Mouse (Mus musculus) embryonic facial prominence, embryonic 12.5 days (tissue): Measurements from ENCODE around the gene Ctcf. TPM values are rescaled to one million over a fixed set of nuclear protein-coding genes. Genes with fewer than 3 reads are reported as not detected.

Source experiments
- ATAC-seq: fragments of 200-750 bp; cut with Nextera tagmentation; 2 replicates; pipeline ENCODE4 v1.8.0; 2017; ENCODE audit not compliant: insufficient number of reproducible peaks, insufficient read depth, low FRiP score, low TSS enrichment
- H3K27ac ChIP-seq: fragments of 300-500 bp; sonication (generic); 2 replicates; pipeline ENCODE4 v1.5.1; 2016; ENCODE audit warnings: mild to moderate bottlenecking
- H3K27me3 ChIP-seq: fragments of 300-500 bp; sonication (generic); 2 replicates; pipeline ENCODE4 v1.6.1; 2016; ENCODE audit warnings: mild to moderate bottlenecking, moderate library complexity
- H3K36me3 ChIP-seq: fragments of 300-500 bp; sonication (generic); 2 replicates; pipeline ENCODE4 v1.6.1; 2016; ENCODE audit warnings: mild to moderate bottlenecking
- H3K4me1 ChIP-seq: fragments of 300-500 bp; sonication (generic); 2 replicates; pipeline ENCODE4 v1.6.1; 2016
- H3K4me2 ChIP-seq: fragments of 300-500 bp; sonication (generic); replicated peaks from 2 replicates; pipeline ENCODE4 v1.6.1; 2016; ENCODE audit warnings: mild to moderate bottlenecking, moderate library complexity
- H3K4me3 ChIP-seq: fragments of 300-500 bp; sonication (generic); 2 replicates; pipeline ENCODE4 v1.5.1; 2016; ENCODE audit warnings: mild to moderate bottlenecking
- H3K9ac ChIP-seq: fragments of 300-500 bp; sonication (generic); 2 replicates; pipeline ENCODE4 v1.6.1; 2016; ENCODE audit warnings: mild to moderate bottlenecking, moderate library complexity
- H3K9me3 ChIP-seq: fragments of 300-500 bp; sonication (generic); 2 replicates; pipeline ENCODE4 v1.6.1; 2016; ENCODE audit warnings: mild to moderate bottlenecking, moderate library complexity
- WGBS: fragments of 180-500 bp; shearing (Covaris S2); methylation state at CpG from one replicate; pipeline ENCODE4 v1.1.7; 2016; 5-methylcytosine and 5-hydroxymethylcytosine counted together
- microRNA counts: library from miRNA; unstranded; fragments of <30 nt; microRNA quantifications from one replicate; lab custom pipeline; 2017
- microRNA-seq: library from miRNA; unstranded; fragments of <30 nt; microRNA quantifications from one replicate; pipeline ENCODE4, GENCODE M21; 2017
- polyA plus RNA-seq: library from polyadenylated mRNA; unstranded; fragments of >200 nt; fragmentation: Nextera tagmentation; extraction: Ambion mirVana; gene quantifications from 2 replicates; pipeline ENCODE4 v1.2.1, GENCODE M21; 2016

The Ctcf gene
- polyA plus RNA-seq, 1 experiment from 2014 or later = 138 TPM

GRCm38 (mm10) chr8:105727397-105728124 lies 91.2 kb downstream of the Ctcf start:
- peaks cover 36% of the 10 kb centered on the region for H3K36me3 ChIP-seq
- WGBS = 85% methylated on average over 18 of the region's 18 CpGs
- no peak overlapping the region for H3K4me2 ChIP-seq
- no peak overlapping the region for H3K4me3 ChIP-seq
- H3K27me3 ChIP-seq = no peaks in the 10 kb centered on the region
- H3K9ac ChIP-seq = no peak overlapping the region
- H3K9me3 ChIP-seq = no peaks in the 10 kb centered on the region
- H3K27ac ChIP-seq = no peak overlapping the region
- no peak for ATAC-seq
- no peaks in the 10 kb centered on the region for H3K4me1 ChIP-seq

GRCm38 (mm10) chr8:105732186-105732585 lies 95.8 kb downstream of the Ctcf start:
- WGBS = 91% methylated on average over 5 of the region's 5 CpGs

More at GRCm38 (mm10) chr8:105732186-105732585, 95.8 kb downstream of the Ctcf start:
- no peak for ATAC-seq
- Histone ChIP-seq H3K9me3 (no peaks in the 10 kb centered on the region), H3K4me1 (no peaks in the 10 kb centered on the region), H3K4me3 (no peak overlapping the region), H3K27ac (no peak overlapping the region), H3K36me3 (peaks cover 14% of the 10 kb centered on the region), H3K9ac (no peak overlapping the region), H3K4me2 (no peak overlapping the region), H3K27me3 (no peaks in the 10 kb centered on the region)

MicroRNA genes within 50 kb of the gene (microRNA counts, 519-probe panel; counts per million panel counts)
- microRNA mmu-miR-1966 (lab: Ali Mortazavi, UCI) = 3,321 counts per million, percentile 72 among the panel's probes with 10 or more counts

Small RNA genes within 50 kb of the gene (microRNA-seq; reads per million reads assigned to microRNA genes)
- not detected for gene Mir1966

Other genes with a start within 250 kb of the Ctcf start
- not detected in 2 replicates for gene Kctd19, start 223.1 kb upstream of the Ctcf start, polyA plus RNA-seq
- gene Lrrc36, start 223.0 kb upstream of the Ctcf start, polyA plus RNA-seq = 0.18 and 0.31 TPM in 2 replicates
- gene Tppp3, start 165.0 kb upstream of the Ctcf start, polyA plus RNA-seq = 44.6 and 51.1 TPM in 2 replicates
- 38.3 and 41.8 TPM in 2 replicates for gene Zdhhc1, start 139.7 kb upstream of the Ctcf start, polyA plus RNA-seq
- gene Hsd11b2, start 117.8 kb upstream of the Ctcf start, polyA plus RNA-seq = 6.1 and 6.6 TPM in 2 replicates
- gene Atp6v0d1, start 70.5 kb upstream of the Ctcf start, polyA plus RNA-seq = 75.4 and 84.3 TPM in 2 replicates
- 14.6 and 15.3 TPM in 2 replicates for gene Ripor1, start 31.3 kb upstream of the Ctcf start, polyA plus RNA-seq
- gene Agrp, start 825 bp downstream of the Ctcf start, polyA plus RNA-seq = 1.5 and 1.7 TPM in 2 replicates
- 2.8 and 3.2 TPM in 2 replicates for gene Carmil2, start 49.7 kb downstream of the Ctcf start, polyA plus RNA-seq
- 73.6 and 78.2 TPM in 2 replicates for gene Acd, start 64.5 kb downstream of the Ctcf start, polyA plus RNA-seq
- gene Pard6a, start 64.6 kb downstream of the Ctcf start, polyA plus RNA-seq = 18.2 and 19.1 TPM in 2 replicates
- 0.14 TPM in 1 of 2 replicates, not detected in the other for gene 4933405L10Rik, start 71.1 kb downstream of the Ctcf start, polyA plus RNA-seq
- 35.7 and 37.0 TPM in 2 replicates for gene Enkd1, start 71.6 kb downstream of the Ctcf start, polyA plus RNA-seq
- 30.2 and 33.7 TPM in 2 replicates for gene Gfod2, start 122.1 kb downstream of the Ctcf start, polyA plus RNA-seq
- gene Ranbp10, start 190.8 kb downstream of the Ctcf start, polyA plus RNA-seq = 14.9 and 16.0 TPM in 2 replicates
- gene Tsnaxip1, start 191.2 kb downstream of the Ctcf start, polyA plus RNA-seq = 0.43 TPM in 1 of 2 replicates, not detected in the other
- 59.8 and 60.6 TPM in 2 replicates for gene Cenpt, start 216.7 kb downstream of the Ctcf start, polyA plus RNA-seq
- gene Thap11, start 218.6 kb downstream of the Ctcf start, polyA plus RNA-seq = 84.6 and 86.8 TPM in 2 replicates
- 228 and 268 TPM in 2 replicates for gene Nutf2, start 224.0 kb downstream of the Ctcf start, polyA plus RNA-seq
- 70.5 and 72.6 TPM in 2 replicates for gene Edc4, start 244.3 kb downstream of the Ctcf start, polyA plus RNA-seq